Mouse (Mus musculus) spleen, adult 2 months (tissue): Measurements from ENCODE around the gene Smox.

Experiments used
- CTCF ChIP-seq: fragments of 200-500 bp; IDR thresholded peaks from 2 replicates; pipeline ENCODE4 v1.5.1; 2011; ENCODE audit warnings: mild to moderate bottlenecking, inconsistent platforms; ENCODE audit not compliant: insufficient read depth, insufficient read length, insufficient replicate concordance; ENCODE audit errors: extremely low read depth
- POLR2A ChIP-seq: fragments of 200-500 bp; IDR thresholded peaks from 2 replicates; pipeline ENCODE4 v1.6.1; 2011; ENCODE audit warnings: low read depth, low read length, inconsistent platforms

GRCm38 (mm10) chr2:131488261-131488660, 3.0 kb upstream of the Smox start:
- no peak for TF ChIP-seq CTCF
- TF ChIP-seq POLR2A = no peak
